Mouse (Mus musculus): Measurements from ENCODE around the gene Dner.
A peak's percentile ranks its signal among the peaks of the same experiment; 100 is the strongest.

Dner gene

GRCm38 (mm10) chr1:84695517-84696411 lies at the start of gene Dner:
Gene Dner, minus strand, starts transcription at chr1:84696221.
- DNase-seq (ENCODE audit: low read depth, low spot score): peak; percentile 26

- peak; percentile 62 for DNase-seq (ENCODE audit: low read depth, low spot score)
Observed at GRCm38 (mm10) chr1:84742156-84742555, 46.1 kb upstream of the Dner start.

- no peak for DNase-seq (ENCODE audit: low read depth, low spot score)
Observed at GRCm38 (mm10) chr1:84740080-84740479, 44.1 kb upstream of the Dner start.

- no peak for DNase-seq (ENCODE audit: low read depth, low spot score)
Observed at GRCm38 (mm10) chr1:84737097-84737496, 41.1 kb upstream of the Dner start.

- DNase-seq (ENCODE audit: low read depth, low spot score): peak; percentile 23
Observed at GRCm38 (mm10) chr1:84733799-84734198, 37.8 kb upstream of the Dner start.

- DNase-seq (ENCODE audit: low read depth, low spot score): no peak
Observed at GRCm38 (mm10) chr1:84731763-84732162, 35.7 kb upstream of the Dner start.

GRCm38 (mm10) chr1:84722841-84723240 lies 26.8 kb upstream of the Dner start:
- no peak for DNase-seq (ENCODE audit: low read depth, low spot score)

- no peak for DNase-seq (ENCODE audit: low read depth, low spot score)
Observed at GRCm38 (mm10) chr1:84722371-84722770, 26.4 kb upstream of the Dner start.

GRCm38 (mm10) chr1:84721942-84722341 lies 25.9 kb upstream of the Dner start:
- no peak for DNase-seq (ENCODE audit: low read depth, low spot score)

- peak; percentile 57 for DNase-seq (ENCODE audit: low read depth, low spot score)
Observed at GRCm38 (mm10) chr1:84709810-84710785, 14.1 kb upstream of the Dner start.

GRCm38 (mm10) chr1:84709406-84709805 lies 13.4 kb upstream of the Dner start:
- no peak for DNase-seq (ENCODE audit: low read depth, low spot score)

GRCm38 (mm10) chr1:84700254-84700653 lies 4.2 kb upstream of the Dner start:
- DNase-seq (ENCODE audit: low read depth, low spot score): no peak

- peak; percentile 30 for DNase-seq (ENCODE audit: low read depth, low spot score)
Observed at GRCm38 (mm10) chr1:84697136-84697535, 1.1 kb upstream of the Dner start.

- DNase-seq (ENCODE audit: low read depth, low spot score): no peak
Observed at GRCm38 (mm10) chr1:84694688-84695474, 1.1 kb downstream of the Dner start.

GRCm38 (mm10) chr1:84677910-84678309 lies 18.1 kb downstream of the Dner start:
- no peak for DNase-seq (ENCODE audit: low read depth, low spot score)

- no peak for DNase-seq (ENCODE audit: low read depth, low spot score)
Observed at GRCm38 (mm10) chr1:84668100-84668846, 27.7 kb downstream of the Dner start.

- DNase-seq (ENCODE audit: low read depth, low spot score): no peak
Observed at GRCm38 (mm10) chr1:84667660-84668059, 28.4 kb downstream of the Dner start.

GRCm38 (mm10) chr1:84664377-84665118 lies 31.5 kb downstream of the Dner start:
- DNase-seq (ENCODE audit: low read depth, low spot score): no peak

- no peak for DNase-seq (ENCODE audit: low read depth, low spot score)
Observed at GRCm38 (mm10) chr1:84646781-84647180, 49.2 kb downstream of the Dner start.

- DNase-seq (ENCODE audit: low read depth, low spot score): no peak
Observed at GRCm38 (mm10) chr1:84640463-84640862, 55.6 kb downstream of the Dner start.

Data from CD4-positive helper T cell, adult 2 months (primary cell).